Mouse (Mus musculus): ENCODE data around the gene Smpx.

Smpx gene

DNA sequence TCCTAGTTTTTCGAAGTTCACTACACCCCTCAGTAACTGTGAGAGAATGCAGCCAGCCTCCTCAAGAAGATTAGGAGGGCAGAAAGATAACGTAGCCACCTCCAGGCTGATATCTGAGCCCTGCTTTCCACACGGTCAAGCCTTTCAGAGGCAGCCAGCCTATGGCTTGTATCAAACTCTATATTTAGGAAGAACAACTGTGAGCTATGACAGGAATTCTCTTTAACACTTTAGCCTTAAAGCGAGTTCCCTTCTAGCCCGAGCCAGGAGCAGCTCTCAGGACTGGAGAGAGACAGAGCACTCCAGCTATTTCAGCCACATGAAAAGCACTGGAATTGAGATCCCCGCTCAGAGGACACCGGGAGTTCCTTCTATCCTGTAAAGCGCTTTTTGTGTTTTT is at the start of gene Smpx:
Smpx (plus strand) TSS at position 49 of the 400 bp plus-strand sequence.
- DNase-seq (ENCODE audit: low read depth, low spot score): no peak

- DNase-seq (ENCODE audit: low read depth, low spot score): no peak
Observed at GRCm38 (mm10) chrX:157655047-157655446, 43.7 kb upstream of the Smpx start.

- no peak for DNase-seq (ENCODE audit: low read depth, low spot score)
Observed at GRCm38 (mm10) chrX:157657356-157657755, 41.4 kb upstream of the Smpx start.

DNA sequence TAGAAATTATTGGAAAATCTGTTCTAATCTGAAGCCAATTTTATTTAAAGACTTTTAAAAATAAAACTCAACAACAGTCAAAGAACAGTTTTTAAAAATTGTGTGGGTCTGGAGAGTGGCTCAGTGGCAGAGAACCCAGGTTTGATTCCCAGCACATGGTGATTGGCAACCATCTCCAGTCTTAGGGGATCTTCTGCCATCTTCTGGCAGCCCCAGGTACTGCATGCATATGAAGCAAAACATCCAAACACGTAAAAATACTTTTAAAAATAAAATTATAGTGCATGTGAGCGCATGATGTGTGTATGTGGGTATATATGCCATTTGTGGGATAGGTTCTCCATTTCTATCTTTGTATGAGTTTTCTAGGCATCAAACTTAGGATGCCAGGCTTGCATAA is 26.9 kb upstream of the Smpx start:
- DNase-seq (ENCODE audit: low read depth, low spot score): no peak

DNA sequence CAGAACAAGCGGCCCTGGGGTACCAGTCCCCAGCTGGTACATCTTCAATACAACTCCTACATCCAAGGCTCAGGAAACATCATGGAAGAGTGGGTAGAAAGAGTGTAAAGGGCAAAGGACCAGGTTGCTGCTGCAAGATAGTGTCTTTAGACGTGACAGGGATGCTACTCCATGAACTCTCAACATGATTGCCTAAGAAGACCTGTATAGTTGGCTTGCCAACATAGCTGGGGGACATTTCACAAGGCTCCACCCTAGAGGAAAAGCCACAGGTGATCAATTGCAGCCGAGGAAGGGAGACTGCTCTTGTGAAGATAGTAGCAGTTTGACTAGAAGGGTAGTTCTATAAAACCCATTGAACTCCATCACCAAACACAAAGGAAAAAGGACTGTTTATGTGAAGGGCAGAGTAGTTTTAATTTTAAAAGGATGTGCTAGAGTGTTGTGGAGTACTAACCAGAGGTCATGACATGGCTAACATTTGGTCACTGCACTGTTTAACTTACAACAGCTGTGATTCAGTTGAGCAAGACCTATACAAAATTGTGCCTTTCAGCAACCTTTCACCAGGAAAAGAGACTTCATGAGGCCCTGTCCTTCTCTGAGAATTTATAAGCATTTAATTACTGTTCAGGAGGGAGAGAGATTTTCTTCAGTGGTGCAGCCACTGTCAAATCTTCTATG is 23.9 kb upstream of the Smpx start:
- no peak for DNase-seq (ENCODE audit: low read depth, low spot score)

DNA sequence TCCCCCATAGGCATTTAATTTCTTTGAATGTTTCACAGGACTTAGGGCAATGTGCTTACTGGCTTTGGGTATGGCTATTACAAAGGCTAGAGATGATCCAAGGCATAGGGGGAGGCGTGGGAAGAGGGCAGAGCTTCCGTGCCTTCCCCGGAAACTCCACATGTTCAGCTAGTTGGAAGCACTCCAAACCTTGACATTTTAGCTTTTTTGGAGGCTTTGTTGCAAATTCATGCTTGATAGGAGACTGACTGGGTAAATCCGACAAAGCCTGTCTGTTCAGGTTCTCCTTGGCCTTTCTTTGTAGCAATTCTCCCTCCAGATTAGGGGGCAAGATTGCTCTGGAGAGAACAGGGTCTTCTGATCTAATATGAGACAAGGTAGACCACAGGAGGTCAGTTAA is 7.5 kb upstream of the Smpx start:
- no peak for DNase-seq (ENCODE audit: low read depth, low spot score)

GRCm38 (mm10) chrX:157697591-157698135 is 1.0 kb upstream of the Smpx start:
- DNase-seq (ENCODE audit: low read depth, low spot score): no peak

GRCm38 (mm10) chrX:157707236-157707635 is 8.5 kb downstream of the Smpx start:
- no peak for DNase-seq (ENCODE audit: low read depth, low spot score)

DNA sequence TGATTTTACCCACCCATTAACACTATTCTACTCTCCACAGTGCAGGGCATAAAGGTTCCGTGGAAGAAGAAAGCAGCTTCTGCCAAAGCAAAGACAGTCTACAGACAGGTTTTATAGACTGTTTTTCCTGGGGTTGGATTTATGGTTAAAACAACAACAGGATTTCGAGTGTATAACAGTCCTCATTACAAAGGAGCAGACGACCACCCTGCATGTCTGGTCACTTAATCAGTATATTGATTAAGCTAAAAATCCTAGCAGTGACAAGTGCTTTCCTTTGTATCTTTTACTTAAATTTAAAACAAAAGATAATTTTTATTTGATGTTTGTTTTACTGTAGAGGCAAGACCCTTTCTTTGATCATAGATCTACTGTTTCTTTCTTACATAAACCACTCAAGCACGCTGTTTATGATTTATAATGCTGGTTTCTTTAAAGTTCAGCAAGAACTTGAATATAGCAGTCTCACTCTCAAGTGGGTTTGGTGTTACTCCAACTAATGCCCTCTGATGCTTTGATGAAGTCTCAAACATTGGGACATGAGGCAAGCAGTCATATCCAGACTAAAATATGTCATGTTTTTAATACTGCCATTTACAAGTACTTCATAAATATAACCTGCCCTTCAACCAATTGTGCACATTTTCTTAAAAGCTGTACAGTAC is 10.0 kb downstream of the Smpx start:
- no peak for DNase-seq (ENCODE audit: low read depth, low spot score)

- no peak for DNase-seq (ENCODE audit: low read depth, low spot score)
Observed at GRCm38 (mm10) chrX:157719907-157720306, 21.2 kb downstream of the Smpx start.

DNA sequence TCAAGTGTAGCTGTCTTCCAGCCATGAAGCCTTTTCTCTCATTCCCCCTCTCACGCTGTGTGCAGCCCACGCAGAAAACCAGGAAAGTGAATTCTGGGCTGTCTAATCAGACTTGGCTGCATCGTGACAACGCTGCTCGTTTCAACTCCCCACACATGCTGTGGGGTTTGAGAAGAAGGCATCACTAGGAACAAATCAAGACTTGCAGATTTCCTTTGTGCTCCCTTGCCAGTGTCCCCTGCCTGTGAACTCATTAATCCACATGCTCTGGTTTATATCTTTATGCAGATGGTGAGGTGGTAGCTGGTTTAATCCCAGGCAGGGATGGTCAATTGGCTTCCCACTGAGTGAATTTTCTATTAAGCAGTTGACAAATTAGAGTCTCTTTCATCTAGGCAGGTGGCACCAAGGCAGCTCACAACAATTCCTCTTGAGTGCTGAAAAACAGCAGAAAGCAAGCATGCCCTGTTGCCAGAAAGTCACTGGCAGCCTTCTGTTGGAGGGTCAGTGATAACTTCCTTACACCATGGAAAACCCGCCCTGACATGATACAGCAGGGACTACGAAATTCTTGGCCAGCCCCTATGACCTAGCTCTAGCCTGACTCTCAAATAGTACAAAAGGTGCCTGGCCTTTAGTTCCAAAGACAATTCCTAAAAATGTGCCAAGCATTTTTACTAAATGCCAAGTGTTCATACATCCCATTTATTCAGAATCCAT is 32.1 kb downstream of the Smpx start:
- DNase-seq (ENCODE audit: low read depth, low spot score): no peak

- DNase-seq (ENCODE audit: low read depth, low spot score): peak; percentile 41
Observed at GRCm38 (mm10) chrX:157731658-157732314, 33.1 kb downstream of the Smpx start.

GRCm38 (mm10) chrX:157732346-157732745 is 33.6 kb downstream of the Smpx start:
- no peak for DNase-seq (ENCODE audit: low read depth, low spot score)

- DNase-seq (ENCODE audit: low read depth, low spot score): no peak
Observed at GRCm38 (mm10) chrX:157733836-157734235, 35.1 kb downstream of the Smpx start.

DNA sequence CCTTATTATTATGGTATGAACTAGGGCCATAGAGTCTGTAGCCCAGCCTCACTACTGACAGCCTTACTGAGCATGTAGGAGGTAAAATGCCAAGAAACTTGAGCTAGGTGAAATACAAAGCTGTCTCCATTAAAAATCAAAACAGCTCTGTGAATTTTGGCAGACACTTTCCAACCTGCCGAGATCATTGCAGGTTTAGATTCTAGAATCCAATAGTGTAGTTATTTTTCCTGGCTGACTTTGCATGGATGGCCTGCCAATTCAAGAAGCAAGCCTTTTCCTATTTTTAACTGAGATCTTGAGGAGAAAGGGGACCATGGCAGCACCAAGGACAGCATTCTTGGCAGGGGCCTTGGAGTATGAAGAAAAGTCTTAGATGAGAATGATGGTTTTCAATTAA is 35.6 kb downstream of the Smpx start:
- no peak for DNase-seq (ENCODE audit: low read depth, low spot score)

DNA sequence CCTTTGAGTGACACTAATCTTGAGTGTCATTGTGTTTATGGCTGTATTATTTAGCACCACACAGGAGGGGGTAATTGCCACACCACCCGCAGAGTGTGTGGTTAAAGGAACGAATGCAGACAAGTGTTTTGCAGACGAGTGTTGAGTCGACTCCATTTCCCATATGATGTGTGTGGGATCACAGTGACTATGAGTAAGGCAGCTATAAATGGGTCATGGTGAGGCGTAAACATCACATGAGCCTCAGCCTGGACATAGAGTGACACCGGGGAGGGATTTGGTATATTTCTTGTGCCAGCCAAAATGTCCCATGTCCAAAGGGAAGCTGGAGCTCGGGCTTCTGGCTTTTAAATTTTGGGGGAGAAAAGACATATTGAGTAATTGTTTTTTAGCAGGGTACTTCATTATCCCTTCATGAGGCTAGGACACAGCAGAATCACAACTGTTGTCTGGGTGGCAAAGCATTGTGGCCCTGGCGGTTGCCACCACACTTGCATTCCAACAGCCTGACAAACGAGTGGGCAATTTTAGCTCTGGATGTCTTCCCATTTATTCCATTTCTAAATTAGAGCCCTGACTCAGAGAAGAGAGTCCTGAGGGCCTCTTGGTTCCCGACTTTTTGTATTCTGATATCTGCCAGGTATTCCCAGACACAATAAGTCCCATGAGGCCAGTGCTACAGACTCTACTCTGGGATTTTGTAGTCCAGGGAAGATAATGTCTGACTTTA is 49.3 kb downstream of the Smpx start:
- no peak for DNase-seq (ENCODE audit: low read depth, low spot score)

- DNase-seq (ENCODE audit: low read depth, low spot score): no peak
Observed at GRCm38 (mm10) chrX:157754559-157754958, 55.8 kb downstream of the Smpx start.

- DNase-seq (ENCODE audit: low read depth, low spot score): no peak
Observed at GRCm38 (mm10) chrX:157762542-157762941, 63.8 kb downstream of the Smpx start.

- DNase-seq (ENCODE audit: low read depth, low spot score): no peak
Observed at GRCm38 (mm10) chrX:157801669-157802068, 103.0 kb downstream of the Smpx start.
